Mouse (Mus musculus): ENCODE data around the gene Tmem8b. TPM values are rescaled to one million over a fixed set of nuclear protein-coding genes. Genes with fewer than 3 reads are reported as not detected.

The Tmem8b gene
- 2.7 and 3.6 TPM in 2 replicates for polyA plus RNA-seq (2015; fragmentation: Nextera tagmentation; extraction: Ambion mirVana)

DNA sequence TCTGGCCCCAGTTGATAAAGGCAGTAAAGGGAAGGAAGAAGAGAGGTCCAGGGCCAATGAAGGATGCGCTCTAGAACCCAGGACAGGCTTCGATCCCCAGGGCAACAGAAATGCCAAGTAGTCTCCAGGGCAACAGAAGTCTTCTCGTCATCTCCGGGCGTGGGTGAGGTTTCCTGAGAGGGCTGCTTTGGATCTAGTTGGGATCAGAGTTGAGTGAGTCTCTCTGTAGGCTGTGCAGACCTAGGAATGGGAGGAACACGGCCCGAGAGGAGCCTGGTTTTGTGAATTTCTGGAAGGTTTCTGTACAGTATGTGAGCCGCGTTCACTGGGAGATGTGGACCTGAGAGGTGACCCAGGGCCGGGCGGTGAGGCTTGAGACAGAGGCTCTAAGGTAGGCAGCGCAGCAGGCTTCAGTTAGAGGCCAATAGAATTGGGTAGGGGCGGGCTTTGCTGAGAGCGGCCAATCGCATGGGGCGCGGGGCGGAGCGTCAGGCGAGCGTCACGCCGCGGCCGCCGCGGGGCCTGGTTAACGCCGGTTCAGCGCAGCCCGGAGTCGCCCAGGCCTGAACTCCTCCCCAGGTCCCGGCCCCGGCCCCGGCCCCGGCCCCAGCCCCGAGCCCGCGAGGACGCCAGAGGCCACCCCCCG is at the start of gene Tmem8b, which contains the start of gene Fam221b:
Tmem8b (plus strand) TSS at position 190 of the 646 bp plus-strand sequence.
Fam221b (minus strand) TSS at position 364 of the 646 bp plus-strand sequence.
- Histone ChIP-seq H3K27me3 (peaks cover 27% of the 10 kb centered on the region), H3K4me2 (peak within 1 kb of the TSS; percentile 82), H3K4me3 (replicated peaks) (peak within 1 kb of the TSS; percentile 75), H3K27ac (peak within 1 kb of the TSS; percentile 68), H3K9me3 (replicated peaks) (no peaks in the 10 kb centered on the region), H3K4me1 (peaks cover 21% of the 10 kb centered on the region), H3K36me3 (no peaks in the 10 kb centered on the region), H3K9ac (peak within 1 kb of the TSS; percentile 78)
- ATAC-seq (replicated peaks; ENCODE audit: low FRiP score), result peak; percentile 94
- WGBS, result 2% methylated on average over 38 of the region's 41 CpGs

- no peak overlapping the region for H3K9ac ChIP-seq
- H3K4me3 ChIP-seq (replicated peaks), result no peak overlapping the region
- H3K27me3 ChIP-seq, result no peaks in the 10 kb centered on the region
- no peak overlapping the region for H3K27ac ChIP-seq
- no peaks in the 10 kb centered on the region for H3K4me1 ChIP-seq
- no peaks in the 10 kb centered on the region for H3K36me3 ChIP-seq
- H3K9me3 ChIP-seq (replicated peaks), result peaks cover 4% of the 10 kb centered on the region; the same call in 1 of the 2 replicates
- ATAC-seq (replicated peaks; ENCODE audit: low FRiP score), result no peak
- 79% methylated on average over 4 of the region's 4 CpGs for WGBS
- no peak overlapping the region for H3K4me2 ChIP-seq
These were observed 48.5 kb upstream of the Tmem8b start for GRCm38 (mm10) chr4:43620146-43620778.

DNA sequence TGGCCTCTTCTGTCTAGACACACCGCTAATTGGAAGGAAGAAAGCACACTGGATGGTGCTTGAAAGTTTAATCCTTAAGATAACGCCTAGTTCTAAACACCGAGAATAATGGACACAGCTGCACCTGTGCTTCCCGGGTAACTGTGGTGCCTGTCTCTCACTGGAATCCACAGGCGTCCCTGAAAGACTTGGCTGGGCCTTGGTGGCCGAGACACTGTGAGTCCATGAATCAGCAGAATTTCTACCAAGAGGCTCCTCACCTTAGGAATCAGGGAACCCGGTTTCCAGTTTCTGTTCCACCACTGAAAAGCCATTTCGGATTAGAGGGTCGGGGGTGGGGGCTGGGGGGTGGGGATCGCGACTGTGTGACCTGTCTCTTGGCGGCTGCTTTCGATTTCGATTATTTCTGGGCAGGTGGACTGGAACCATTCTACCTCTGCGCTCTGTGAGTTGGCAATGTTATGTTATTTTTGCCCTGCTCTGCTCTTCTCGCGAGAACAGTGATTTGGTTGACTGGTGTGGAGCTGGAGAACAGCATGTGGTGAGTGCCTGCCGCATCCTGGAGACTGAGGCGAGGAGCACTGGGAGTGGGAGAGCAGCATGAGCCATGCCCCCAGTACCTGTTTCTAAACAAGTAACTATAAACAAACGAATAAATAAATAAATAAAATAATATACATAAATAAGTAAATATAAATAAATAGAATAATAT is 39.5 kb upstream of the Tmem8b start:
- 48% methylated on average over 20 of the region's 20 CpGs for WGBS
- ATAC-seq (replicated peaks; ENCODE audit: low FRiP score), result no peak

GRCm38 (mm10) chr4:43630030-43630581 is 38.7 kb upstream of the Tmem8b start:
- peak; percentile 59 for ATAC-seq (replicated peaks; ENCODE audit: low FRiP score)

More for the DNA sequence above, 39.5 kb upstream of the Tmem8b start:
- H3K27me3 ChIP-seq, result peaks cover 17% of the 10 kb centered on the region; the same call in 1 of the 2 replicates
- H3K27ac ChIP-seq, result no peak overlapping the region
- H3K36me3 ChIP-seq, result no peaks in the 10 kb centered on the region
- H3K9ac ChIP-seq, result no peak overlapping the region
- peaks cover 9% of the 10 kb centered on the region for H3K9me3 ChIP-seq (replicated peaks)
- peaks cover 31% of the 10 kb centered on the region for H3K4me1 ChIP-seq
- no peak overlapping the region for H3K4me3 ChIP-seq (replicated peaks)
- no peak overlapping the region for H3K4me2 ChIP-seq

GRCm38 (mm10) chr4:43630671-43631045 is 38.1 kb upstream of the Tmem8b start:
- H3K4me3 ChIP-seq (replicated peaks), result peak overlapping the region; percentile 68; the same call in 1 of the 2 replicates
- peaks cover 31% of the 10 kb centered on the region for H3K4me1 ChIP-seq
- peak overlapping the region; percentile 9; the same call in 1 of the 2 replicates for H3K27ac ChIP-seq
- no peaks in the 10 kb centered on the region for H3K36me3 ChIP-seq
- H3K4me2 ChIP-seq, result peak overlapping the region; percentile 96
- ATAC-seq (replicated peaks; ENCODE audit: low FRiP score), result no peak
- 26% methylated on average over 5 of the region's 5 CpGs for WGBS
- H3K9me3 ChIP-seq (replicated peaks), result peaks cover under 1% of the 10 kb centered on the region
- H3K9ac ChIP-seq, result no peak overlapping the region
- peaks cover 17% of the 10 kb centered on the region; the same call in 1 of the 2 replicates for H3K27me3 ChIP-seq

More at GRCm38 (mm10) chr4:43630030-43630581, 38.7 kb upstream of the Tmem8b start:
- Histone ChIP-seq H3K9ac (no peak overlapping the region), H3K36me3 (no peaks in the 10 kb centered on the region), H3K4me3 (replicated peaks) (no peak overlapping the region), H3K27ac (peak overlapping the region; percentile 9; the same call in 1 of the 2 replicates), H3K9me3 (replicated peaks) (peaks cover 6% of the 10 kb centered on the region), H3K4me1 (peaks cover 31% of the 10 kb centered on the region), H3K27me3 (peaks cover 17% of the 10 kb centered on the region; the same call in 1 of the 2 replicates), H3K4me2 (peak overlapping the region; percentile 7; the same call in 1 of the 2 replicates)
- WGBS, result 5% methylated on average over 5 of the region's 5 CpGs

DNA sequence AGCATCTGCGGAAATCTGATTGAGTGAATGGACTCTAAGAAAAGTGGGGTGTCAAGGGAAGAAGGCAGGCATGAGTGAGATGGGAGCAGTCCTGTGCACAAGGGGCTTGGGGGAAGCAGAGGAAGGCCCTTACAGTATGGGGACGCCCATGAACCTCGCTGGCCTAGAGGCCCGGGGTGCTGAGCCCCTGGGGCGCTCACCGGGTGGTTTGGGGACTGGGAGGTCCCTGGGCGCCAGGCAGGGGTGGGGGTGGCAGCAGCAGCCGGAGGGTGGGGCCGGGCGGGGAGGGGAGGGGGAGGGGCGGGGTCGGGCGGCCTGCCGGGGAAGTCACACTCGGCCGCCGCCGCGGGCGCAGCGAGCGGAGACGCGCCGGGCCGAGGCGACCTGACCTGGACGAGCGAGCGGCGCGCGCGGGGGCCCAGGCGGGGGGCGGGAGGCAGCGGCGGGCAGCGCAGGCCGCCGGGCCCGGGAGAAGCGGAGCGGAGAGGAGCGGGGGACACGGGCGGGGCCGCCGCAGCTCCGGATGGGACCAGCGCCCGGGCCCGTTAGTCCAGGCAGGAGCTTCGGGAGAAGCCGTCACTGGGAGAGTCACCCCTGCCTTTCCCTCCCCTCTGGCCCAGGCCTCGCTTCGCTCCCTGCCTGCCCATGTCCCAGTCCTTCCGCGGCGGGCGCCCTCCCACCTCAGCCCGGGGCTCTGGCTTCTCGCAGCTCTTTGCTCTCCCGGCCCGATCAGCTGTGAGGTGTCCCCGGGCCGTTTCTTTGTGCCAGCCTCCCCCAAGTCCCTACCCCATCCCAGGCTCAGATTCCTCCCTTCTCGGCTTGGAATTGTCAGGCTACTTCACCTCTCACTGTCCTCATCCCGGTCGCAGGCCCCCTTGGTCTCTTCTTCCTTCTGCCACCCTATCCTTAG is 37.5 kb upstream of the Tmem8b start, which contains the start of gene Npr2:
Npr2 (plus strand) TSS at position 890 of the 910 bp plus-strand sequence.
- Histone ChIP-seq H3K9me3 (replicated peaks) (no peaks in the 10 kb centered on the region), H3K4me1 (peaks cover 31% of the 10 kb centered on the region), H3K4me2 (peak within 1 kb of the TSS; percentile 96), H3K4me3 (replicated peaks) (peak within 1 kb of the TSS; percentile 68), H3K9ac (peak within 1 kb of the TSS; percentile 61), H3K36me3 (no peaks in the 10 kb centered on the region), H3K27ac (peak within 1 kb of the TSS; percentile 80), H3K27me3 (peaks cover 17% of the 10 kb centered on the region; the same call in 1 of the 2 replicates)
- WGBS, result 2% methylated on average over 33 of the region's 70 CpGs
- ATAC-seq (replicated peaks; ENCODE audit: low FRiP score), result peak; percentile 54

- Histone ChIP-seq H3K9me3 (replicated peaks) (no peaks in the 10 kb centered on the region), H3K36me3 (no peaks in the 10 kb centered on the region), H3K27me3 (peaks cover 17% of the 10 kb centered on the region; the same call in 1 of the 2 replicates), H3K4me2 (peak overlapping the region; percentile 96), H3K9ac (peak overlapping the region; percentile 61), H3K4me1 (peaks cover 31% of the 10 kb centered on the region), H3K4me3 (replicated peaks) (peak overlapping the region; percentile 68), H3K27ac (peak overlapping the region; percentile 80)
- WGBS, result 43% methylated on average over 42 of the region's 42 CpGs
- peak; percentile 43 for ATAC-seq (replicated peaks; ENCODE audit: low FRiP score)
These were observed 36.5 kb upstream of the Tmem8b start for GRCm38 (mm10) chr4:43631956-43632920.

DNA sequence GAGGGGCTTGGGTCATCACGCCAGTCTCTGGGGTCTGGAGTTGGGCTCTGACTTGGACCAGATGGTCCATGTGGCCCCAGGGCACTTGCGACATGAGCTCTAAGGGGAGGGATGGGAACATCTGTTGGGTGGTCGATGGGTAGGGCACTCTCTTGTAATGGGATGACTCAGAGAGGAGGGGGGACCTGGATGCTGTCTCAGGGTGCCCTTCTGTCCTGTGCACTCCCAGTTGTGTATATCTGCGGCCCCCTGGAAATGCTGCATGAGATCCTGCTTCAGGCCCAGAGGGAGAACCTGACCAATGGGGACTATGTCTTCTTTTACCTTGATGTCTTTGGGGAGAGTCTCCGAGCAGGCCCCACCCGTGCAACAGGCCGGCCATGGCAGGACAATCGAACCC is 35.5 kb upstream of the Tmem8b start:
- 74% methylated on average over 8 of the region's 8 CpGs for WGBS
- peaks cover 31% of the 10 kb centered on the region for H3K4me1 ChIP-seq
- H3K27me3 ChIP-seq, result peaks cover 17% of the 10 kb centered on the region; the same call in 1 of the 2 replicates
- H3K9ac ChIP-seq, result no peak overlapping the region
- H3K4me2 ChIP-seq, result 0 out of 2 replicates have a peak overlapping the region, but pooled peaks have one; percentile 96
- H3K36me3 ChIP-seq, result no peaks in the 10 kb centered on the region
- no peak for ATAC-seq (replicated peaks; ENCODE audit: low FRiP score)
- H3K9me3 ChIP-seq (replicated peaks), result no peaks in the 10 kb centered on the region
- no peak overlapping the region for H3K4me3 ChIP-seq (replicated peaks)
- no peak overlapping the region for H3K27ac ChIP-seq

DNA sequence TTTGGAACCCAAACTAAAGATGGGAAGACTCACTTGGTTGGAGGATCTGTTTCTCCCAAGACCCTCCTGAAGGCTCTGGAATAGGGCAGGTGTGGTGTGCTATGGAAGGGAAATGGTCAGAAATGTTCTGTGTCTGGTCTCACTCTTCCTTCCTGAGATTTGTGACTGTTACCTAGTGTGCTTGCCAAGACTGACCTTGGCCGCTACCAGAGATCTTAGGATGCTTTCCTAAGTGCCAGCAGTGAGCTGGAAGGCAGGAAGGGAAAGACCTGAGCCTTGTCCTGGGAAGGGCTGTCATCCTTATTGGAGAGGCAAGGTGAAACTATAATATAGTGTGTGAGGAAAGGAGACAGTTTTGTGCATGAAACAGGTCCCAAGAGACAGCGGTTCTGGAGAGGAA is 35.0 kb upstream of the Tmem8b start:
- no peak for ATAC-seq (replicated peaks; ENCODE audit: low FRiP score)
- no peaks in the 10 kb centered on the region for H3K36me3 ChIP-seq
- no peak overlapping the region for H3K4me3 ChIP-seq (replicated peaks)
- peaks cover 31% of the 10 kb centered on the region for H3K4me1 ChIP-seq
- no peak overlapping the region for H3K4me2 ChIP-seq
- no peak overlapping the region for H3K9ac ChIP-seq
- H3K27ac ChIP-seq, result no peak overlapping the region
- no peaks in the 10 kb centered on the region for H3K9me3 ChIP-seq (replicated peaks)
- 88% methylated on average over 2 of the region's 2 CpGs for WGBS
- H3K27me3 ChIP-seq, result peaks cover 17% of the 10 kb centered on the region; the same call in 1 of the 2 replicates

All from kidney, embryonic 15.5 days (tissue).